Mouse (Mus musculus) lung, postnatal 0 days (tissue): Measurements from ENCODE around the gene Nol3.

Experiments used
- CTCF ChIP-seq: IDR thresholded peaks from 2 replicates; pipeline ENCODE4 v1.5.1; 2016; ENCODE audit warnings: antibody characterized with exemption, mild to moderate bottlenecking
- EP300 ChIP-seq: IDR thresholded peaks from 2 replicates; pipeline ENCODE4 v1.6.1; 2016; ENCODE audit warnings: antibody characterized with exemption, mild to moderate bottlenecking, control low read depth

GRCm38 (mm10) chr8:105278911-105279334 lies 3.0 kb downstream of the Nol3 start:
- TF ChIP-seq CTCF (peak; percentile 64), EP300 (no peak)
